Mouse (Mus musculus): ENCODE data around the gene Serpinb1a. TPM values are rescaled to one million over a fixed set of nuclear protein-coding genes. Genes with fewer than 3 reads are reported as not detected.
"Not testable (repeated sequence)": the region's sequence is repeated elsewhere in the genome, so short reads cannot be mapped to it uniquely, and the experiment has no call there.

Gene Serpinb1a
- polyA plus RNA-seq (2011; ENCODE audit: insufficient read length, low read depth, missing spikeins): 12.6 and 22.7 TPM in 2 replicates

DNA sequence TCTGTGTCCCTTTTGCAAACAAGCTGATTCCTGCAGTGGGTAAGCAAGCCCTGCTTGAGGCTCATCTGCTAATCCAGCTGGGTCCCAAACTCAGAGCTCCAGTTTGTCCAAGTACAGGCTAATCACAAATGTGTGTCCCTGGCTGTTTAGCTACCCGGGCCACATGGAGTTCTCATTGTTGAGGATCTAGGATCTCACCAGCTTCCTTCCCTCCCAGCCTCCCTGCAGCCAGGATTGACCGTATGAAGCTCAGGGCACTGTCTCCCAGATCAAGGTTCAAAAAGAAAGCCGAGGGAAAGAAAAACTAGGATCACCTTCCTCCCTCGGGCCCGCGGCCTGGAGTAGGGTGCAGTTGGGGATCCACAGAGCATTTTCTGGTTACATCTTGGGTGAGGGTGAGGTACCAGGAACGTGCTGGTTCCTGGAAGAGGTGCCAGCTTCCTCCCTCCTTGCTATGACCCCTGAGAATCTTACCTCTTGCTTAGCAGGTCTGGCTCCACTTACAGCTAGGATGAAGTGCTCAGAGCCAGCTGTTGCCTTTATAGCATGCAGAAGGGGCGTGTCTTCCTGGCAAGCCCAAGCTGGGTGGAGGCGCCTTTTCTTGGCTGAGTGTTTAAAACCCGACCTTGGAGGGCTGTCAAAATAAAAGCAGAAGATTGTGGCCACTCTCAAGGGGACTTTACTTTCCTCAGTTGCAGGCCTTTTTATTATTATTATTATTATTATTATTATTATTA, at the start of gene Serpinb1a:
Gene Serpinb1a (minus strand): TSS at position 518 of the 737 bp plus-strand sequence.
- H3K27ac ChIP-seq (ENCODE audit: insufficient read depth, low read length): no peak within 1 kb of the TSS
- H3K4me1 ChIP-seq (ENCODE audit: control insufficient read depth, insufficient read depth, low read length): 0 out of 2 replicates have a peak, but pooled peaks cover 2% of the 10 kb centered on the region
- no peak within 1 kb of the TSS for H3K4me3 ChIP-seq (ENCODE audit: insufficient read depth, low read length)
- no peak for TF ChIP-seq CTCF (IDR thresholded peaks at IDR 0.05; ENCODE audit: borderline replicate concordance, insufficient read depth, low read length)
- TF ChIP-seq POLR2A (IDR thresholded peaks at IDR 0.05; ENCODE audit: low read depth, low read length): peak; percentile 62

DNA sequence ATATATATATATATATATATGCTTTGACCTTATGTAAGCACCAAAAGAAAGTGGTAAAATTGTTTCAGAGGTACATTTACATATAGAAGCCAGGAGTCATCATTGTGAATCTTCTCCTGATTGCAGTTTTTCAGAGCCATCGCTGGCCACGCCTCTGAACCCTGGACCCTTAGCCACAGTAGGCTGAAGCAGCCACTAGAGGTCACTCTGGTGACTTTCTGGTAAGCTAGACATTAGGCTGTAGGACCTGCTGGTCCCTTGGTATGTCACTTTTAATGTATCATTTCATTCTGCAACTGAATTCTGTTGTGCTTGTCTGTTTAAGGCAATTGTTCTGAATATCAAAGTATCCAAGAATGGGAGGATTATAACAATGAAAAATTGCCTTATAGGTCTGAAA, 49.7 kb upstream of the Serpinb1a start:
- no peak overlapping the region for H3K4me3 ChIP-seq (ENCODE audit: insufficient read depth, low read length)

GRCm38 (mm10) chr13:32899114-32899513, 48.1 kb upstream of the Serpinb1a start:
- not testable (repeated sequence) for H3K27ac ChIP-seq (ENCODE audit: insufficient read depth, low read length); H3K4me3 ChIP-seq (ENCODE audit: insufficient read depth, low read length); H3K4me1 ChIP-seq (ENCODE audit: control insufficient read depth, insufficient read depth, low read length)

More for the DNA sequence above, 49.7 kb upstream of the Serpinb1a start:
- Histone ChIP-seq H3K4me1 (ENCODE audit: control insufficient read depth, insufficient read depth, low read length) (0 out of 2 replicates have a peak, but pooled peaks cover 5% of the 10 kb centered on the region), H3K27ac (ENCODE audit: insufficient read depth, low read length) (no peak overlapping the region)
- TF ChIP-seq CTCF (IDR thresholded peaks at IDR 0.05; ENCODE audit: borderline replicate concordance, insufficient read depth, low read length) (peak; percentile 55; the same call in 1 of the 2 replicates), POLR2A (IDR thresholded peaks at IDR 0.05; ENCODE audit: low read depth, low read length) (no peak)

DNA sequence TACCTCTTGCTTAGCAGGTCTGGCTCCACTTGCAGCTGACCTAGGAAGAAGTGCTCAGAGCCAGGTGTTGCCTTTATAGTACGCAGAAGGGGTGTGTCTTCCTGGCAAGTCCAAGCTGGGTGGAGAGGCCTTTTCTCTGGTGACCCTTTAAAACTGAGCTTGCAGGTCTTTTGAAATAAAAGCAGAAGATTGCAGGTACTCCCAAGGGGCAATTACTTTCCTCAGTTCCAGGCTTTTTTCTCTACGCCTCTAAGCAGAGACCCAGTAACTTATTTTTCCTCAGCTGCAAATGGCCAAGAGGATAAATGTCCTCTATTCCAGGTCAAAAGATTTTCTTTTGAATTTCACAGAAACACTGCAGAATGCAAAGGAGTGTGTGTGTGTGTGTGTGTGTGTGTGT, 47.1 kb upstream of the Serpinb1a start, which contains the start of gene Serpinb1c:
Gene Serpinb1c (minus strand): TSS at position 101 of the 400 bp plus-strand sequence.
- no peak within 1 kb of the TSS for H3K27ac ChIP-seq (ENCODE audit: insufficient read depth, low read length)
- no peak within 1 kb of the TSS for H3K4me3 ChIP-seq (ENCODE audit: insufficient read depth, low read length)
- H3K4me1 ChIP-seq (ENCODE audit: control insufficient read depth, insufficient read depth, low read length): 0 out of 2 replicates have a peak, but pooled peaks cover 5% of the 10 kb centered on the region
- TF ChIP-seq CTCF (IDR thresholded peaks at IDR 0.05; ENCODE audit: borderline replicate concordance, insufficient read depth, low read length): no peak
- no peak for TF ChIP-seq POLR2A (IDR thresholded peaks at IDR 0.05; ENCODE audit: low read depth, low read length)

GRCm38 (mm10) chr13:32896931-32897330, 45.9 kb upstream of the Serpinb1a start:
- TF ChIP-seq CTCF (IDR thresholded peaks at IDR 0.05; ENCODE audit: borderline replicate concordance, insufficient read depth, low read length) (no peak), POLR2A (IDR thresholded peaks at IDR 0.05; ENCODE audit: low read depth, low read length) (no peak)
- H3K27ac ChIP-seq (ENCODE audit: insufficient read depth, low read length): no peak overlapping the region
- 0 out of 2 replicates have a peak, but pooled peaks cover 5% of the 10 kb centered on the region for H3K4me1 ChIP-seq (ENCODE audit: control insufficient read depth, insufficient read depth, low read length)
- H3K4me3 ChIP-seq (ENCODE audit: insufficient read depth, low read length): no peak overlapping the region

DNA sequence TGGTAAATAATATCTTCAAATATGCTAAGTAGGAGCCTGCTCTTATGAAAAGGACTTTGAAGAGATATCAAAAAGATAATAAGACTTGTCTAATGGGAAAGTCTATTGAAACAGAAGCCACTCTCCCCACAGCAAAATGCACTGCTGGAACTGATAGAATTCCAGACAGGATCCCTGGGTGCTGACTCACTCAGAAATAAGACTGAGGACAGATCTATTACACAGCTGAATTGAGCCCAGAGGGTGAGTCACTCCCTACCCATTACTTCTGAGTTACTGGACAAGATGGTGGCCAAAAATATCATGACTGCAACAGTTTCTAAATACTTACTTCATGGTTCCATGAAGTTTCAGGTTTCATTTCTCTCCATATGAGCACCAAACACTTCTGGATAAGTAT, 33.8 kb upstream of the Serpinb1a start:
- Histone ChIP-seq H3K27ac (ENCODE audit: insufficient read depth, low read length) (no peak overlapping the region; the same call in 1 of the 2 replicates), H3K4me3 (ENCODE audit: insufficient read depth, low read length) (no peak overlapping the region), H3K4me1 (ENCODE audit: control insufficient read depth, insufficient read depth, low read length) (peaks cover 5% of the 10 kb centered on the region)
- no peak for TF ChIP-seq CTCF (IDR thresholded peaks at IDR 0.05; ENCODE audit: borderline replicate concordance, insufficient read depth, low read length)
- TF ChIP-seq POLR2A (IDR thresholded peaks at IDR 0.05; ENCODE audit: low read depth, low read length): no peak

- no peak for TF ChIP-seq CTCF (IDR thresholded peaks at IDR 0.05; ENCODE audit: borderline replicate concordance, insufficient read depth, low read length)
- no peak for TF ChIP-seq POLR2A (IDR thresholded peaks at IDR 0.05; ENCODE audit: low read depth, low read length)
- no peaks in the 10 kb centered on the region for H3K4me1 ChIP-seq (ENCODE audit: control insufficient read depth, insufficient read depth, low read length)
- H3K27ac ChIP-seq (ENCODE audit: insufficient read depth, low read length): no peak overlapping the region
- H3K4me3 ChIP-seq (ENCODE audit: insufficient read depth, low read length): no peak overlapping the region
Measured at GRCm38 (mm10) chr13:32873862-32874261, 22.9 kb upstream of the Serpinb1a start.

- no peak for TF ChIP-seq CTCF (IDR thresholded peaks at IDR 0.05; ENCODE audit: borderline replicate concordance, insufficient read depth, low read length)
- TF ChIP-seq POLR2A (IDR thresholded peaks at IDR 0.05; ENCODE audit: low read depth, low read length): no peak
- Histone ChIP-seq H3K4me1 (ENCODE audit: control insufficient read depth, insufficient read depth, low read length) (no peaks in the 10 kb centered on the region), H3K27ac (ENCODE audit: insufficient read depth, low read length) (no peak overlapping the region), H3K4me3 (ENCODE audit: insufficient read depth, low read length) (no peak overlapping the region)
Measured at GRCm38 (mm10) chr13:32868843-32869242, 17.9 kb upstream of the Serpinb1a start.

GRCm38 (mm10) chr13:32868233-32868632, 17.2 kb upstream of the Serpinb1a start:
- H3K4me1 ChIP-seq (ENCODE audit: control insufficient read depth, insufficient read depth, low read length); H3K4me3 ChIP-seq (ENCODE audit: insufficient read depth, low read length); H3K27ac ChIP-seq (ENCODE audit: insufficient read depth, low read length): not testable (repeated sequence)

GRCm38 (mm10) chr13:32867030-32867429, 16.0 kb upstream of the Serpinb1a start:
- Histone ChIP-seq H3K4me1 (ENCODE audit: control insufficient read depth, insufficient read depth, low read length) (peaks cover 6% of the 10 kb centered on the region), H3K27ac (ENCODE audit: insufficient read depth, low read length) (no peak overlapping the region), H3K4me3 (ENCODE audit: insufficient read depth, low read length) (no peak overlapping the region)
- TF ChIP-seq CTCF (IDR thresholded peaks at IDR 0.05; ENCODE audit: borderline replicate concordance, insufficient read depth, low read length): no peak
- no peak for TF ChIP-seq POLR2A (IDR thresholded peaks at IDR 0.05; ENCODE audit: low read depth, low read length)

All from embryonic fibroblast, embryonic 13.5 days (primary cell).